Mouse (Mus musculus) stomach, embryonic 15.5 days (tissue): ENCODE data around the gene Srm. TPM values are rescaled to one million over a fixed set of nuclear protein-coding genes. Genes with fewer than 3 reads are reported as not detected.
A peak's percentile ranks its signal among the peaks of the same experiment; 100 is the strongest.

Experiments used
- ATAC-seq: fragments of 200-750 bp; cut with Nextera tagmentation; 2 replicates; pipeline ENCODE4 v1.8.0; 2017; ENCODE audit warnings: low read depth, moderate number of reproducible peaks, moderate TSS enrichment; ENCODE audit not compliant: insufficient read depth, low FRiP score
- H3K27ac ChIP-seq: fragments of 300-500 bp; sonication (generic); 2 replicates; pipeline ENCODE4 v1.5.1; 2015; ENCODE audit warnings: mild to moderate bottlenecking, inconsistent platforms
- H3K27me3 ChIP-seq: fragments of 300-500 bp; sonication (generic); replicated peaks from 2 replicates; pipeline ENCODE4 v1.6.1; 2015; ENCODE audit warnings: inconsistent platforms
- H3K36me3 ChIP-seq: fragments of 300-500 bp; sonication (generic); 2 replicates; pipeline ENCODE4 v1.6.1; 2015; ENCODE audit warnings: inconsistent platforms
- H3K4me1 ChIP-seq: fragments of 300-500 bp; sonication (generic); 2 replicates; pipeline ENCODE4 v1.6.1; 2015; ENCODE audit warnings: inconsistent platforms
- H3K4me2 ChIP-seq: fragments of 300-500 bp; sonication (generic); 2 replicates; pipeline ENCODE4 v1.6.1; 2015; ENCODE audit warnings: mild to moderate bottlenecking, inconsistent platforms
- H3K4me3 ChIP-seq: fragments of 300-500 bp; sonication (generic); replicated peaks from 2 replicates; pipeline ENCODE4 v1.5.1; 2015; ENCODE audit warnings: inconsistent platforms
- H3K9ac ChIP-seq: fragments of 300-500 bp; sonication (generic); 2 replicates; pipeline ENCODE4 v1.6.1; 2015; ENCODE audit warnings: inconsistent platforms
- H3K9me3 ChIP-seq: fragments of 300-500 bp; sonication (generic); 2 replicates; pipeline ENCODE4 v1.6.1; 2016; ENCODE audit warnings: inconsistent platforms
- WGBS: fragments of 180-500 bp; shearing (Covaris S2); methylation state at CpG from one replicate; pipeline ENCODE4 v1.1.7; 2015; 5-methylcytosine and 5-hydroxymethylcytosine counted together
- polyA plus RNA-seq: library from polyadenylated mRNA; unstranded; fragments of >200 nt; fragmentation: Nextera tagmentation; extraction: Ambion mirVana; gene quantifications from 2 replicates; pipeline ENCODE4 v1.2.1, GENCODE M21; 2015

The Srm gene
- polyA plus RNA-seq, 1 experiment from 2014 or later: 222 TPM

DNA sequence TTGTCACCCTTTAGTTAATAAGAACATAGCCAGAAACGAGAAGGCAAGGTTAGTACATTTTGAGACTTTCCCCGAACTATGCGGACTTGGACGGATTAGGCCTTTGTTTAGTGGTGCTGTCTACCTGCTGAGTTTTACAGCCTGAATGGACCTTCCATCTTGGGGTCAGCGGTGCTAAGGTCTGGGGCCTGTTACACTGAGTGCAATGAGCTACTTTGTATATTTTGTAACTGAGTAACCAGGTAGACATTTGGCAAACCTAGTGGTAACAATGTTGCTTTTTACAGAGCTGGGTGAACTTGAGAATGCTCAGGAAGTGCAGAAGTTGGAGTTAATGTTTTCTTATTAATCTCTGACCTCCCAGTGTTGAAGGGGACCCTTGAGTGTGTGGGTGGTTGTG lies 49.8 kb downstream of the Srm start:
- H3K9me3 ChIP-seq: no peaks in the 10 kb centered on the region
- H3K27ac ChIP-seq: no peak overlapping the region
- H3K4me1 ChIP-seq: peaks cover 5% of the 10 kb centered on the region; the same call in 1 of the 2 replicates
- 75% methylated on average over 5 of the region's 5 CpGs for WGBS
- ATAC-seq: no peak
- H3K9ac ChIP-seq: no peak overlapping the region
- no peaks in the 10 kb centered on the region for H3K27me3 ChIP-seq
- no peaks in the 10 kb centered on the region for H3K36me3 ChIP-seq
- no peak overlapping the region for H3K4me2 ChIP-seq
- H3K4me3 ChIP-seq: no peak overlapping the region

- peaks cover 5% of the 10 kb centered on the region; the same call in 1 of the 2 replicates for H3K4me1 ChIP-seq
Observed at GRCm38 (mm10) chr4:148643291-148644156, 52.2 kb downstream of the Srm start, which contains the start of gene Gm572. Gene Gm572 (plus strand): TSS chr4:148643317.

DNA sequence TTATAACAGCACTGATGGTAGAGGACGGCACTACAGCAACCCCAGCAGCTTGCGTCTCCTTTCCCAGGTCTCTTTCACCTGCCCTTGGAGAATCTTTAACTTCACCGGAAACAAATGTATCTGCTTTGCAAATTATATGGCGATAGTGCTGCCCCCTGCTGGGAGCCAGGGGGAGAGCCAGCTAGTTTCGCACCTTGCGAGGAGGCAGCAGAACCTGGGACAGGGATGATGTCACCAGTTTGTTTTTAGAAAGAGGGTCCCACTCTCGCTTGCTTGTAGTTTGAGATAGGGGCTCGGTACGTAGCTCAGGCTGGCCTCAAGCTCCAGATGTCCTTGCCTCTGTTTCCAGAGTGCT lies 52.8 kb downstream of the Srm start:
- Histone ChIP-seq H3K9me3 (no peaks in the 10 kb centered on the region), H3K9ac (no peak overlapping the region), H3K27me3 (no peaks in the 10 kb centered on the region), H3K27ac (no peak overlapping the region), H3K4me2 (peak overlapping the region; percentile 52), H3K36me3 (no peaks in the 10 kb centered on the region), H3K4me3 (0 out of 2 replicates have a peak overlapping the region, but pooled peaks have one; percentile 15), H3K4me1 (peaks cover 5% of the 10 kb centered on the region; the same call in 1 of the 2 replicates)
- no peak for ATAC-seq
- WGBS: 2% methylated on average over 9 of the region's 9 CpGs

More at GRCm38 (mm10) chr4:148643291-148644156, 52.2 kb downstream of the Srm start, which contains the start of gene Gm572:
- peak; percentile 19; the same call in 1 of the 2 replicates for ATAC-seq
- no peaks in the 10 kb centered on the region for H3K9me3 ChIP-seq
- H3K4me3 ChIP-seq: 0 out of 2 replicates have a peak within 1 kb of the TSS, but pooled peaks have one; percentile 15
- H3K36me3 ChIP-seq: no peaks in the 10 kb centered on the region
- H3K27me3 ChIP-seq: no peaks in the 10 kb centered on the region
- 58% methylated on average over 15 of the region's 15 CpGs for WGBS
- H3K27ac ChIP-seq: no peak within 1 kb of the TSS
- H3K9ac ChIP-seq: no peak within 1 kb of the TSS
- H3K4me2 ChIP-seq: peak within 1 kb of the TSS; percentile 52

Other genes starting within 250 kb of the Srm start
- 20.5 and 22.0 TPM in 2 replicates for gene Ubiad1, start 146.7 kb upstream of the Srm start, polyA plus RNA-seq
- gene Mtor, start 142.9 kb upstream of the Srm start, polyA plus RNA-seq: 12.3 and 14.4 TPM in 2 replicates
- gene Angptl7, start 91.0 kb upstream of the Srm start, polyA plus RNA-seq: 4.9 and 5.9 TPM in 2 replicates
- gene Exosc10, start 33.1 kb upstream of the Srm start, polyA plus RNA-seq: 68.1 and 78.7 TPM in 2 replicates
- 1.5 and 4.4 TPM in 2 replicates for gene Masp2, start 11.1 kb downstream of the Srm start, polyA plus RNA-seq
- 306 and 317 TPM in 2 replicates for gene Tardbp, start 35.5 kb downstream of the Srm start, polyA plus RNA-seq
- gene Gm572, start 51.8 kb downstream of the Srm start, polyA plus RNA-seq: 0.09 TPM in 2 replicates
- gene Casz1, start 212.9 kb downstream of the Srm start, polyA plus RNA-seq: 8.9 and 10.2 TPM in 2 replicates